Comparison of ENCODE assay signal across 9 mouse cellular contexts in genomic region chr16:33732237-33732749, GRCm38 (mm10). TPM values are rescaled to one million over a fixed set of nuclear protein-coding genes. Genes with fewer than 3 reads are reported as not detected.
A peak's percentile ranks its signal among the peaks of the same experiment; 100 is the strongest.
DNase-seq lines count a peak whose midpoint lies in the region; ATAC-seq and TF ChIP-seq lines count a peak whose summit lies in the region.
"Had no signal": no experiment of that assay in that cellular context is flagged by ENCODE, and none has a peak within 500 bp of the region (broad histone marks: within the 10 kb centered on the region; RNA-seq: fewer than 3 reads in every experiment).

No protein-coding gene starts in this region.

- H3K79me2 ChIP-seq in myocyte (ENCODE audit: control insufficient read depth, insufficient read depth): no peaks in the 10 kb centered on the region

- no peak overlapping the region for H3ac ChIP-seq in myocyte (ENCODE audit: control insufficient read depth, insufficient read length)

- peaks cover 16% of the 10 kb centered on the region for H3K36me3 ChIP-seq in midbrain, embryonic 11.5 days (ENCODE audit: control insufficient read depth, insufficient read depth, low read length)
- H3K36me3 ChIP-seq in midbrain, postnatal 0 days (ENCODE audit: insufficient read depth, low read length): no peaks in the 10 kb centered on the region
- H3K36me3 ChIP-seq in myocyte (ENCODE audit: control insufficient read depth, insufficient read depth): peaks cover 32% of the 10 kb centered on the region
- H3K36me3 ChIP-seq in intestine, postnatal 0 days (ENCODE audit: control insufficient read depth, insufficient read depth): peaks cover 4% of the 10 kb centered on the region; the same call in 1 of the 2 replicates
- H3K36me3 ChIP-seq in intestine, embryonic 15.5 days: peaks cover 4% of the 10 kb centered on the region; the same call in 1 of the 2 replicates

- H3K27me3 ChIP-seq in midbrain, embryonic 11.5 days (ENCODE audit: control insufficient read depth, insufficient read depth, low read length): no peaks in the 10 kb centered on the region
- H3K27me3 ChIP-seq in midbrain, postnatal 0 days (ENCODE audit: insufficient read depth, low read length): no peaks in the 10 kb centered on the region
- no peaks in the 10 kb centered on the region for H3K27me3 ChIP-seq in myocyte (ENCODE audit: control insufficient read depth, insufficient read depth, insufficient read length)
- H3K27me3 ChIP-seq in intestine, postnatal 0 days (replicated peaks; ENCODE audit: control insufficient read depth, insufficient read depth, low read length): no peaks in the 10 kb centered on the region
- no peaks in the 10 kb centered on the region for H3K27me3 ChIP-seq in intestine, embryonic 15.5 days (replicated peaks)
- H3K27me3 ChIP-seq: lung, embryonic 15.5 days had no signal

- H3K4me3 ChIP-seq in midbrain, embryonic 11.5 days (ENCODE audit: low read depth, low read length): no peak overlapping the region
- no peak overlapping the region for H3K4me3 ChIP-seq in midbrain, postnatal 0 days (ENCODE audit: low read depth, low read length)
- H3K4me3 ChIP-seq in myocyte: no peak overlapping the region
- no peak overlapping the region for H3K4me3 ChIP-seq in intestine, postnatal 0 days (ENCODE audit: low read depth, low read length)
- H3K4me3 ChIP-seq in intestine, embryonic 15.5 days (replicated peaks): no peak overlapping the region
- H3K4me3 ChIP-seq: lung, embryonic 15.5 days had no signal

- H3K9ac ChIP-seq in midbrain, embryonic 11.5 days (ENCODE audit: low read length): no peak overlapping the region
- H3K9ac ChIP-seq in midbrain, postnatal 0 days (replicated peaks; ENCODE audit: low read length, poor library complexity, severe bottlenecking): no peak overlapping the region
- H3K9ac ChIP-seq in intestine, postnatal 0 days (ENCODE audit: low read depth, low read length): no peak overlapping the region
- no peak overlapping the region for H3K9ac ChIP-seq in intestine, embryonic 15.5 days
- H3K9ac ChIP-seq: lung, embryonic 15.5 days had no signal

- no peak for TF ChIP-seq POLR2A in myocyte (IDR thresholded peaks at IDR 0.05; ENCODE audit: insufficient read length, low read depth)

- H3K4me2 ChIP-seq in midbrain, embryonic 11.5 days: no peak overlapping the region
- no peak overlapping the region for H3K4me2 ChIP-seq in midbrain, postnatal 0 days (ENCODE audit: low read depth, low read length, poor library complexity, severe bottlenecking)
- H3K4me2 ChIP-seq in myocyte (ENCODE audit: low read depth): no peak overlapping the region
- H3K4me2 ChIP-seq in intestine, postnatal 0 days (replicated peaks; ENCODE audit: low read depth): no peak overlapping the region
- H3K4me2 ChIP-seq in intestine, embryonic 15.5 days (replicated peaks): no peak overlapping the region
- H3K4me2 ChIP-seq: lung, embryonic 15.5 days had no signal

- ATAC-seq in midbrain, embryonic 11.5 days (ENCODE audit: low FRiP score): no peak
- no peak for ATAC-seq in midbrain, postnatal 0 days (ENCODE audit: low FRiP score)
- peak; percentile 84 for ATAC-seq in common myeloid progenitor, adult 5-6 weeks (replicated peaks; ENCODE audit: low read depth, poor library complexity, severe bottlenecking)
- peak; percentile 22 to 53; a peak in 3 of 4 replicates for ATAC-seq in hematopoietic stem cell, adult 5-6 weeks (replicated peaks in 1 of 2; ENCODE audit: insufficient read depth in 1 of 2, low FRiP score in 2 of 2, low TSS enrichment in 1 of 2, low read depth in 1 of 2, poor library complexity in 2 of 2, severe bottlenecking in 2 of 2)
- no peak for ATAC-seq in intestine, postnatal 0 days
- no peak; the same call in 1 of the 2 replicates for ATAC-seq in intestine, embryonic 15.5 days
- ATAC-seq: intestine, embryonic 16.5 days had no signal

- TF ChIP-seq CTCF in midbrain, postnatal 0 days (IDR thresholded peaks at IDR 0.05): no peak
- TF ChIP-seq CTCF in intestine, postnatal 0 days (IDR thresholded peaks at IDR 0.05; ENCODE audit: low read depth): no peak

- no peaks in the 10 kb centered on the region for H3K9me3 ChIP-seq in midbrain, embryonic 11.5 days (ENCODE audit: control insufficient read depth, low read length)
- no peaks in the 10 kb centered on the region for H3K9me3 ChIP-seq in midbrain, postnatal 0 days (ENCODE audit: low read length)
- no peaks in the 10 kb centered on the region for H3K9me3 ChIP-seq in intestine, postnatal 0 days (ENCODE audit: control insufficient read depth)
- no peaks in the 10 kb centered on the region for H3K9me3 ChIP-seq in intestine, embryonic 15.5 days
- H3K9me3 ChIP-seq: lung, embryonic 15.5 days had no signal

- peaks cover 31% of the 10 kb centered on the region for H3K4me1 ChIP-seq in midbrain, embryonic 11.5 days (ENCODE audit: control insufficient read depth, insufficient read depth, low read length)
- H3K4me1 ChIP-seq in midbrain, postnatal 0 days (ENCODE audit: insufficient read depth, low read length): no peaks in the 10 kb centered on the region; the same call in 1 of the 2 replicates
- H3K4me1 ChIP-seq in intestine, postnatal 0 days (replicated peaks; ENCODE audit: control insufficient read depth, insufficient read depth, low read length): no peaks in the 10 kb centered on the region
- H3K4me1 ChIP-seq in intestine, embryonic 15.5 days (replicated peaks): 0 out of 2 replicates have a peak, but pooled peaks cover 4% of the 10 kb centered on the region
- H3K4me1 ChIP-seq: lung, embryonic 15.5 days had no signal

- no peak for DNase-seq in midbrain, embryonic 11.5 days (ENCODE audit: low spot score, missing footprints)
- no peak for DNase-seq in midbrain, postnatal 0 days (ENCODE audit: low spot score)

- peak overlapping the region; percentile 25; the same call in 1 of the 2 replicates for H3K27ac ChIP-seq in midbrain, embryonic 11.5 days (ENCODE audit: low read depth, low read length)
- H3K27ac ChIP-seq in midbrain, postnatal 0 days (ENCODE audit: low read depth, low read length): no peak overlapping the region
- H3K27ac ChIP-seq in intestine, postnatal 0 days (ENCODE audit: low read depth, low read length): no peak overlapping the region
- no peak overlapping the region for H3K27ac ChIP-seq in intestine, embryonic 15.5 days
- H3K27ac ChIP-seq: lung, embryonic 15.5 days had no signal

- WGBS in midbrain, embryonic 11.5 days: 81% methylated on average over 6 of the region's 6 CpGs
- 75% methylated on average over 6 of the region's 6 CpGs for WGBS in midbrain, postnatal 0 days
- 63% methylated on average over 6 of the region's 6 CpGs for WGBS in intestine, postnatal 0 days
- 76% methylated on average over 6 of the region's 6 CpGs for WGBS in intestine, embryonic 15.5 days

TF ChIP-seq in myocyte, 11 proteins besides CTCF, POLR2A, EP300 and RAD21:
- TF ChIP-seq TCF12 (IDR thresholded peaks at IDR 0.05; ENCODE audit: insufficient read depth, poor library complexity, severe bottlenecking): no peak
- no peak for TF ChIP-seq MAX (IDR thresholded peaks at IDR 0.05; ENCODE audit: low read depth)
- TF ChIP-seq MYOD1 (IDR thresholded peaks at IDR 0.05; ENCODE audit: control insufficient read depth in 1 of 3, insufficient read length in 2 of 3, low read depth in 2 of 3): peak in 1 of 3 experiments; percentile 44
- TF ChIP-seq MYOG (IDR thresholded peaks at IDR 0.05; ENCODE audit: control insufficient read depth in 1 of 3, insufficient read depth in 1 of 3, insufficient read length in 2 of 3, low read depth in 2 of 3): peak in 2 of 3 experiments; percentile 20 to 50

RNA-seq across cellular contexts. Expression of gene Heg1, which starts 48.1 kb away (rescaled TPM):
- 39.5 and 40.7 TPM in 2 replicates for polyA plus RNA-seq in midbrain, embryonic 11.5 days (2014; fragmentation: Nextera tagmentation; extraction: Ambion mirVana)
- total RNA-seq in midbrain, postnatal 0 days (2014; rRNA removed): 19.5 and 22.4 TPM in 2 replicates
- 6.2 and 7.2 TPM in 2 replicates for polyA plus RNA-seq in midbrain, postnatal 0 days (2015; fragmentation: Nextera tagmentation; extraction: Ambion mirVana)
- 59.1 and 60.7 TPM in 2 replicates for total RNA-seq in common myeloid progenitor, adult 5-6 weeks (2017)
- total RNA-seq in hematopoietic stem cell, adult 5-6 weeks (2017): 59.6 and 63.4 TPM in 2 replicates
- 28.3 TPM for polyA plus RNA-seq in myocyte (2012; fragmentation: generic; extraction: Trizol)
- polyA plus RNA-seq in intestine, postnatal 0 days (2015; fragmentation: Nextera tagmentation; extraction: Ambion mirVana): 11.6 and 13.0 TPM in 2 replicates
- 21.2 and 21.4 TPM in 2 replicates for polyA plus RNA-seq in intestine, embryonic 15.5 days (2015; fragmentation: Nextera tagmentation; extraction: Ambion mirVana)

Comparison
In these comparisons a context has a peak if more than half of its experiments do, and no peak if none do; other contexts are left out.
1. ATAC-seq: peak in common myeloid progenitor, adult 5-6 weeks (single experiment) and hematopoietic stem cell, adult 5-6 weeks (2 of 2); none in midbrain, embryonic 11.5 days (single experiment), midbrain, postnatal 0 days (single experiment), intestine, postnatal 0 days (single experiment) and intestine, embryonic 15.5 days (single experiment).